ENCODE assay signal across 13 mouse cellular contexts in genomic region chr2:105021836-105022235, GRCm38 (mm10). TPM values are rescaled to one million over a fixed set of nuclear protein-coding genes. Genes with fewer than 3 reads are reported as not detected.
DNase-seq lines count a peak whose midpoint lies in the region; ATAC-seq lines count a peak whose summit lies in the region.
"Had no signal": no experiment of that assay in that cellular context is flagged by ENCODE, and none has a peak within 500 bp of the region (broad histone marks: within the 10 kb centered on the region; RNA-seq: fewer than 3 reads in every experiment).

No protein-coding gene starts in this region.

- peak; percentile 63 for ATAC-seq in erythroblast, adult 5-6 weeks (replicated peaks; ENCODE audit: low FRiP score, poor library complexity, severe bottlenecking)
- peak; percentile 52 for ATAC-seq in liver, embryonic 16.5 days (ENCODE audit: low read depth)
- ATAC-seq: intestine, embryonic 16.5 days; Patski had no signal

- 32% methylated on average over 2 of the region's 2 CpGs for WGBS in liver, embryonic 16.5 days (ENCODE audit: insufficient replicate concordance)

- peak overlapping the region; percentile 41 for H3K4me2 ChIP-seq in liver, embryonic 16.5 days (ENCODE audit: low read depth, low read length)

- peaks cover 30% of the 10 kb centered on the region for H3K4me1 ChIP-seq in liver, embryonic 16.5 days (ENCODE audit: control insufficient read depth, low read depth, low read length)

- intact Hi-C loops in heart, postnatal 10 days (cut with DNase I): no loop called here

- peak overlapping the region; percentile 54; the same call in 1 of the 2 replicates for H3K27ac ChIP-seq in liver, embryonic 16.5 days (ENCODE audit: low read length)

- H3K9ac ChIP-seq in liver, embryonic 16.5 days (ENCODE audit: low read depth, low read length): no peak overlapping the region; the same call in 1 of the 2 replicates

- H3K4me3 ChIP-seq in liver, embryonic 16.5 days (ENCODE audit: low read depth, low read length): no peak overlapping the region; the same call in 1 of the 2 replicates
- H3K4me3 ChIP-seq: megakaryocyte, embryonic 14.5 days had no signal

- H3K36me3 ChIP-seq in liver, embryonic 16.5 days (ENCODE audit: control insufficient read depth, insufficient read depth): no peaks in the 10 kb centered on the region

- H3K27me3 ChIP-seq in liver, embryonic 16.5 days (ENCODE audit: control insufficient read depth, insufficient read depth, low read depth, low read length): no peaks in the 10 kb centered on the region
- H3K27me3 ChIP-seq: Patski had no signal

- no peaks in the 10 kb centered on the region for H3K9me3 ChIP-seq in liver, embryonic 16.5 days (replicated peaks; ENCODE audit: control insufficient read depth, low read length)
- H3K9me3 ChIP-seq: megakaryocyte, embryonic 14.5 days had no signal

- peak; percentile 10 for DNase-seq in lung, postnatal 25 days (ENCODE audit: low spot score)
- no peak for DNase-seq in lung, postnatal 36 days
- peak; percentile 62 for DNase-seq in thymus, postnatal 25 days
- DNase-seq in layer of hippocampus, postnatal 10 days (ENCODE audit: low spot score in 2 of 2): no peak
- DNase-seq in cerebellum, adult 11 months: no peak
- no peak for DNase-seq in heart, postnatal 10 days
- DNase-seq: lung, adult 18-20 months; spleen, adult 18-20 months had no signal

RNA-seq across cellular contexts. Expression of gene Eif3m, which starts 5.0 kb away (rescaled TPM):
- 113 and 128 TPM in 2 replicates for total RNA-seq in erythroblast, adult 5-6 weeks (2015; ENCODE audit: low replicate concordance)
- 52.7 and 64.4 TPM in 2 replicates for total RNA-seq in erythroblast, adult 5-6 weeks (2017; ENCODE audit: low replicate concordance)
- polyA plus RNA-seq in liver, embryonic 16.5 days (2015; fragmentation: Nextera tagmentation; extraction: Ambion mirVana): 110 and 126 TPM in 2 replicates
- 100 to 1,000 TPM in 1 of 2 experiments, 10 to 100 TPM in 1; 94.9 to 104 TPM for total RNA-seq in layer of hippocampus, postnatal 10 days (2021)
- 100 to 1,000 TPM; 136 to 142 TPM for total RNA-seq in heart, postnatal 10 days (2021)

Comparison
In these comparisons a context has a peak if more than half of its experiments do, and no peak if none do; other contexts are left out.
1. DNase-seq: peak in lung, postnatal 25 days (single experiment) and thymus, postnatal 25 days (single experiment); none in lung, postnatal 36 days (single experiment), layer of hippocampus, postnatal 10 days (0 of 2), cerebellum, adult 11 months (single experiment) and heart, postnatal 10 days (0 of 2).